Mouse (Mus musculus) lung, postnatal 0 days (tissue): Measurements from ENCODE around the gene Sox12. TPM values are rescaled to one million over a fixed set of nuclear protein-coding genes. Genes with fewer than 3 reads are reported as not detected.
"Not testable (repeated sequence)": the region's sequence is repeated elsewhere in the genome, so short reads cannot be mapped to it uniquely, and the experiment has no call there.

Experiments
- ATAC-seq: fragments of 200-750 bp; cut with Nextera tagmentation; 2 replicates; pipeline ENCODE4 v1.8.0; 2017; ENCODE audit warnings: moderate library complexity
- DNase-seq: peaks from one replicate; pipeline ENCODE4 v3.0.0-alpha.2; 2016; ENCODE audit warnings: low spot score
- H3K27ac ChIP-seq: fragments of 300-500 bp; sonication (generic); 2 replicates; pipeline ENCODE4 v1.5.1; 2014; ENCODE audit warnings: antibody characterized with exemption, mild to moderate bottlenecking, low read length, mixed read lengths
- H3K27me3 ChIP-seq: fragments of 300-500 bp; sonication (generic); replicated peaks from 2 replicates; pipeline ENCODE4 v1.6.1; 2014; ENCODE audit warnings: low read length, mixed read lengths; ENCODE audit not compliant: insufficient read depth
- H3K36me3 ChIP-seq: fragments of 300-500 bp; sonication (generic); 2 replicates; pipeline ENCODE4 v1.6.1; 2014; ENCODE audit warnings: low read length, mixed read lengths; ENCODE audit not compliant: insufficient read depth
- H3K4me1 ChIP-seq: fragments of 300-500 bp; sonication (generic); 2 replicates; pipeline ENCODE4 v1.6.1; 2014; ENCODE audit warnings: antibody characterized with exemption, low read depth, low read length, mixed read lengths; ENCODE audit not compliant: insufficient read depth
- H3K4me2 ChIP-seq: fragments of 300-500 bp; sonication (generic); replicated peaks from 2 replicates; pipeline ENCODE4 v1.6.1; 2014; ENCODE audit warnings: low read depth, mild to moderate bottlenecking, low read length, moderate library complexity, mixed read lengths
- H3K4me3 ChIP-seq: fragments of 300-500 bp; sonication (generic); 2 replicates; pipeline ENCODE4 v1.5.1; 2014; ENCODE audit warnings: low read depth, low read length
- H3K9ac ChIP-seq: fragments of 300-500 bp; sonication (generic); replicated peaks from 2 replicates; pipeline ENCODE4 v1.6.1; 2014; ENCODE audit warnings: low read depth, mild to moderate bottlenecking
- H3K9me3 ChIP-seq: fragments of 300-500 bp; sonication (generic); 2 replicates; pipeline ENCODE4 v1.6.1; 2016; ENCODE audit warnings: low read length, mixed read lengths
- CTCF ChIP-seq: IDR thresholded peaks from 2 replicates; pipeline ENCODE4 v1.5.1; 2016; ENCODE audit warnings: antibody characterized with exemption, mild to moderate bottlenecking
- EP300 ChIP-seq: IDR thresholded peaks from 2 replicates; pipeline ENCODE4 v1.6.1; 2016; ENCODE audit warnings: antibody characterized with exemption, mild to moderate bottlenecking, control low read depth
- WGBS: fragments of 180-500 bp; shearing (Covaris S2); extraction: QIAGEN DNeasy Blood & Tissue Kit; methylation state at CpG from one replicate; pipeline ENCODE4 v1.1.7; 2014; 5-methylcytosine and 5-hydroxymethylcytosine counted together
- polyA plus RNA-seq: library from polyadenylated mRNA; unstranded; fragments of >200 nt; fragmentation: Nextera tagmentation; extraction: Ambion mirVana; gene quantifications from 2 replicates; pipeline ENCODE4 v1.2.1, GENCODE M21; 2015

Gene Sox12
- polyA plus RNA-seq, 1 experiment from 2014 or later: 3.5 TPM

GRCm38 (mm10) chr2:152438963-152439362 lies 41.1 kb upstream of the Sox12 start:
- TF ChIP-seq CTCF: peak; percentile 50
- no peak for TF ChIP-seq EP300
- DNase-seq (no peak), ATAC-seq (no peak)
- Histone ChIP-seq H3K4me2 (no peak overlapping the region), H3K4me1 (peaks cover 4% of the 10 kb centered on the region; the same call in 1 of the 2 replicates), H3K27ac (no peak overlapping the region), H3K4me3 (no peak overlapping the region), H3K27me3 (no peaks in the 10 kb centered on the region), H3K9me3 (no peaks in the 10 kb centered on the region), H3K9ac (no peak overlapping the region), H3K36me3 (no peaks in the 10 kb centered on the region)
- 59% methylated on average over 1 of the region's 1 CpGs for WGBS

DNA sequence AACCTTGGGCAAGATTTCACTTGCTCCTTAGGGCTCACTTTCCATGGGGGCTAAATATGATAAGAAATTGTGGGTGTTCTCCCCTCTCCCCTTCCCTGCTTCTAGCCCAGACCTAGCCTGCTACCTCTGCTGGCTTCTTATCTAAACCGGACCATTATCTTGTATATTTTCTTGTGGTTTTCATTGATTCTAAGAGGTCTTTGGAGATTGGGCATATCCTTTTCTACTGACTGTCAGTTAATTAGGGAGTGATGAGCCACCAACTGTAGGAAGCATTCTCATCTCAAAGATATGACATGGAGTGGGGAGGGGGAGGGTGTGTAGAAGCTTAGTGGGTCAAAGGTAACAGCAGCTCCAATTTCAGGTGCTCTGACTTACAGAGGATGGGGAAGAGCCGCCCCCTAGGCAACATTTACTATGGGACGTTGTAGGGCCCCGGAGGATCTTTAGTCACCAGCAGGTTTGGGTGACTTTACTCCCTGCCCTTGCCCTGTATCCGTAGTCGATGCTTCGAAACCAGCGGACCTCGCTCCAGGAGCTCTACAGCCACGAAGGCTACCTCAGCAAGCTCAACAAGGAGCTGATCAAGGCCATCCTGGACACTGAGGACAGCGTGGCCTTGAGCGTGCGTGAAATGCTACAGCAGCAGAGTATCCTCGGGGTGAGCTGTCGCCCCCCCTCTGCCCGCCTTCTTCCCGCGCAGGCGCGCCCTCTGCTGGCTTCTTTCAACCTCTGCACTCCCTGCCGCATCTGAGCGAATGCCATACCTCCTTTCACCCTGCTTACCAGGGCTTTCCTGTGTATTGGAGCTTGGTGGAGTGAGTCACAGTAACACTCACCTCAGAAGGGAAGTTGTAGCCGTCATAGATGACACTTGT lies 39.4 kb upstream of the Sox12 start:
- no peaks in the 10 kb centered on the region for H3K36me3 ChIP-seq
- peak; percentile 97 for TF ChIP-seq CTCF
- TF ChIP-seq EP300: no peak
- H3K4me1 ChIP-seq: peaks cover 4% of the 10 kb centered on the region; the same call in 1 of the 2 replicates
- no peak overlapping the region for H3K27ac ChIP-seq
- ATAC-seq: peak; percentile 94
- H3K27me3 ChIP-seq: no peaks in the 10 kb centered on the region
- H3K9ac ChIP-seq: no peak overlapping the region
- H3K4me2 ChIP-seq: peak overlapping the region; percentile 50
- H3K9me3 ChIP-seq: no peaks in the 10 kb centered on the region
- 4% methylated on average over 23 of the region's 23 CpGs for WGBS
- peak overlapping the region; percentile 6; the same call in 1 of the 2 replicates for H3K4me3 ChIP-seq
- DNase-seq: peak; percentile 90

DNA sequence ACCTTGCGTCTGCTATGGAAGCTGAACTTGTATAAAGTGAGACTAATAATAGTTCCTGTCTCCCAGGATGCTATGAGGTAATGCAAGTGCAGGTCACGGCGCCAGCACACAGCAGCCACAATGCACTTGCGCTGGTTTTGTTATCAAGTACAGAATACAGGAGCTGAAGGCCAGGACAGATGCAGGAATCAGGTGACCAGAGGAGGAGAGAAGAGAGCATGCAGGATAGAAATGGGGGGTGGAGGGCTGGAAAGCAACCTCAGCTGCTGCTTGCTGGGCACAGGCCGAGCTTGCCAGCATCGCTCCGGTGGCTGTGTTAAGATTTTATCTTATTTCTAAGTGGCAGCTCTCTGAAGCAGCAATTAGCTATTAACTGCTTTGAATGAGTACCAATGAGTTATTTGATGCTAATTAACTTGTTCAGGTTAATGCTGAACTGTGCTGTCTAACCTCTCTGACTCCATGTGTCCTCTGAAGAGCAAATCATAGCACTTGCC lies 38.6 kb upstream of the Sox12 start:
- no peak overlapping the region for H3K27ac ChIP-seq
- H3K36me3 ChIP-seq: no peaks in the 10 kb centered on the region
- ATAC-seq (no peak), DNase-seq (no peak)
- TF ChIP-seq CTCF (no peak), EP300 (no peak)
- H3K27me3 ChIP-seq: no peaks in the 10 kb centered on the region
- H3K4me2 ChIP-seq: no peak overlapping the region
- H3K9ac ChIP-seq: no peak overlapping the region
- H3K4me1 ChIP-seq: peaks cover 4% of the 10 kb centered on the region; the same call in 1 of the 2 replicates
- no peaks in the 10 kb centered on the region for H3K9me3 ChIP-seq
- WGBS: 83% methylated on average over 7 of the region's 7 CpGs
- H3K4me3 ChIP-seq: no peak overlapping the region

DNA sequence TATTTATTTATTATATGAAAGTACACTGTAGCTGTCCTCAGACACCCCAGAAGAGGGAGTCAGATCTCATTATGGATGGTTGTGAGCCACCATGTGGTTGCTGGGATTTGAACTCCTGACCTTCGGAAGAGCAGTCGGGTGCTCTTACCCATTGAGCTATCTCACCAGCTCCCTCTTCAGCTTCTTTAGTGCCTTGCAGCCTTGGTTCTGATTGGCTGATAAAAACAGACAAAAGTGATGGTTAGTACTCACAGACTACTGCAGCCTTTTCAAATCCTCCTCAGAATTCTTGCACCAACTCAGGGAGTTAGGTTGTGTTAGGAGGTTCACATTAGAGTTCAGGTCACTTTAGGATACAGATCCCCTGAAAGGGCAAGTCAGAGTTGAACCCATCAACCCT lies 30.6 kb upstream of the Sox12 start:
- H3K27me3 ChIP-seq, DNase-seq, H3K4me2 ChIP-seq, H3K27ac ChIP-seq, H3K9me3 ChIP-seq, H3K4me1 ChIP-seq, H3K4me3 ChIP-seq, ATAC-seq, H3K36me3 ChIP-seq, H3K9ac ChIP-seq: not testable (repeated sequence)
- TF ChIP-seq CTCF: peak; percentile 32
- WGBS: 78% methylated on average over 2 of the region's 2 CpGs

DNA sequence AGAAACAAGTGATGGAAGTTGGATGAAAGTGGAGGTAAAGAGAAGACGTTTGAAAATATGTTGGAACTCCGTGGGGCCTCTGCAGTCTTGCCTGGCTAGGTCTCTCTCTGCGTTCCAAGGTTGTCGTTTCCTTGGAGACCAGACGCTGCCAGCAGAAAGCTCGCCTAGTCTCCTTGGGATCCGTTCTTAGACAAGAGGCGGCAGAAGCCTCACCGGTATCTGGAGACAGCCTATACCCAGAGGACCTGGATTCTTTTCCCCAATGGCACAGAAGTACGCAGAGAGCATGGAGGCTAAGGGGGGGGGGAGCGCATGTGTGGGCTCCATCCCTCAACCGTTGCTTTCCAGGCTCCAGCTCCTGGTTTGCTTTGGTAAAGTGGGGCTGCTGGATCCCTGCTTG lies 29.6 kb upstream of the Sox12 start:
- Histone ChIP-seq H3K4me3 (no peak overlapping the region), H3K9me3 (no peaks in the 10 kb centered on the region), H3K27ac (no peak overlapping the region), H3K4me1 (no peaks in the 10 kb centered on the region), H3K9ac (no peak overlapping the region), H3K4me2 (0 out of 2 replicates have a peak overlapping the region, but pooled peaks have one; percentile 3), H3K27me3 (no peaks in the 10 kb centered on the region), H3K36me3 (no peaks in the 10 kb centered on the region)
- WGBS: 8% methylated on average over 12 of the region's 12 CpGs
- no peak for DNase-seq
- no peak for TF ChIP-seq EP300
- no peak for TF ChIP-seq CTCF
- no peak for ATAC-seq

- Histone ChIP-seq H3K4me3 (no peak overlapping the region), H3K27me3 (no peaks in the 10 kb centered on the region), H3K4me1 (peaks cover 5% of the 10 kb centered on the region; the same call in 1 of the 2 replicates), H3K4me2 (peak overlapping the region; percentile 83; the same call in 1 of the 2 replicates), H3K9me3 (no peaks in the 10 kb centered on the region), H3K27ac (peak overlapping the region; percentile 97), H3K9ac (no peak overlapping the region; the same call in 1 of the 2 replicates), H3K36me3 (no peaks in the 10 kb centered on the region)
- TF ChIP-seq EP300: no peak
- no peak for TF ChIP-seq CTCF
- WGBS: 87% methylated on average over 3 of the region's 3 CpGs
- ATAC-seq: no peak
- no peak for DNase-seq
Observed at GRCm38 (mm10) chr2:152415786-152416185, 17.9 kb upstream of the Sox12 start.
